Mouse (Mus musculus): ENCODE measurements at regions not wholly inside any gene's neighbourhood (a gene's known extent, or its start where the extent isn't known, plus 50 kb on each side); places are given as distances from the start of the nearest gene placed in this dataset.
A peak's percentile ranks its signal among the peaks of the same experiment; 100 is the strongest.

- Histone ChIP-seq H3K4me3 (no peak overlapping the region), H3K27ac (no peak overlapping the region)
- no peak for DNase-seq
- intact Hi-C loops (cut with DNase I), result no loop called here
- no peak for TF ChIP-seq CTCF (IDR thresholded peaks at IDR 0.05)
Measured at GRCm38 (mm10) chr4:58681926-58682325, 105.6 kb downstream of the Olfr267 start.

DNA sequence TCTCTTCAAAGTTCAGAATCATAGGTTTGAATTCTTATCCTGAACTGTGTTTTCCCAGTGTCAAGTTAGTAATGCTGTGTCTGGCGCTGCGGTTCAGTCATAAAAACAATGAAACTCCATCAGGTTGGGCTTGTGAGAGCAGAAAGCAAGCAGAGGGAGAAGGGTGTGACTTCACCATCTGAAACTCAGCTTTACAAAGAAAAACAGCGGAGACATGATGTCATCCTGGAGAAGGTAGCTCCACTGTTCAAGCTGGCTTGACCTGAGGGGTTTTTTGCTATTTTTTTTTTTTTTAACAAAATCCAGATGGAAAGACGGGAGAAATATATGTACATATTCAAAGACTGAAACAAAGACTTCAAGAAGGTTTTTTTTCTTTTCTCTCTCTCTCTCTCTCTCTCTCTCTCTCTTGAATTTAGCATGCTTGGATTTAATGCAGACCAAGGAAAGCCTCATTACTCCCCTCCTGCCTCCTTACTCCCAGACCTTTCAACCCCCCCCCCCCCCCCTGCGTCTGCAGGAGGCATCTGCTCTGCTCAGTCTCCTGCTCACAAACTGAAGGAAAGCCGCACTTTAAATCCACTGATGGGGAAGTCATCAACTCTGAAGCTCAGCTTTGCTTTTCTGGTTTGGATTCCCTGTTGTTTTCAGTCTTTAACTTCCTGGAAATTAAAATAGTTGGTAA is 109.7 kb downstream of the Olfr267 start:
- intact Hi-C loops (cut with DNase I), result loop anchor here (10.0 kb wide), 1 partner anchor 263 kb away; no protein-coding TSS in a partner anchor
- peak overlapping the region; percentile 68 for H3K27ac ChIP-seq
- DNase-seq, result peak; percentile 27
- TF ChIP-seq CTCF (IDR thresholded peaks at IDR 0.05), result no peak
- no peak overlapping the region for H3K4me3 ChIP-seq

- peak; percentile 32 for DNase-seq
- intact Hi-C loops (cut with DNase I), result loop anchor here (10.0 kb wide), 1 partner anchor 257 kb away; no protein-coding TSS in a partner anchor
- Histone ChIP-seq H3K27ac (peak overlapping the region; percentile 57), H3K4me3 (peak overlapping the region; percentile 22)
- no peak for TF ChIP-seq CTCF (IDR thresholded peaks at IDR 0.05)
Measured at GRCm38 (mm10) chr4:58671406-58672035, 116.0 kb downstream of the Olfr267 start.

GRCm38 (mm10) chr4:58670906-58671250 is 116.6 kb downstream of the Olfr267 start:
- intact Hi-C loops (cut with DNase I), result loop anchor here (10.0 kb wide), 1 partner anchor 256 kb away; no protein-coding TSS in a partner anchor
- no peak for DNase-seq
- H3K4me3 ChIP-seq, result peak overlapping the region; percentile 23; the same call in 1 of the 2 replicates
- no peak for TF ChIP-seq CTCF (IDR thresholded peaks at IDR 0.05)
- H3K27ac ChIP-seq, result peak overlapping the region; percentile 74

- intact Hi-C loops (cut with DNase I), result loop anchor here (10.0 kb wide), 1 partner anchor 256 kb away; no protein-coding TSS in a partner anchor
- Histone ChIP-seq H3K4me3 (peak overlapping the region; percentile 23; the same call in 1 of the 2 replicates), H3K27ac (peak overlapping the region; percentile 74)
- DNase-seq, result peak; percentile 26
- TF ChIP-seq CTCF (IDR thresholded peaks at IDR 0.05), result no peak
Measured at GRCm38 (mm10) chr4:58670107-58670905, 116.6 kb upstream of the Lpar1 start.

DNA sequence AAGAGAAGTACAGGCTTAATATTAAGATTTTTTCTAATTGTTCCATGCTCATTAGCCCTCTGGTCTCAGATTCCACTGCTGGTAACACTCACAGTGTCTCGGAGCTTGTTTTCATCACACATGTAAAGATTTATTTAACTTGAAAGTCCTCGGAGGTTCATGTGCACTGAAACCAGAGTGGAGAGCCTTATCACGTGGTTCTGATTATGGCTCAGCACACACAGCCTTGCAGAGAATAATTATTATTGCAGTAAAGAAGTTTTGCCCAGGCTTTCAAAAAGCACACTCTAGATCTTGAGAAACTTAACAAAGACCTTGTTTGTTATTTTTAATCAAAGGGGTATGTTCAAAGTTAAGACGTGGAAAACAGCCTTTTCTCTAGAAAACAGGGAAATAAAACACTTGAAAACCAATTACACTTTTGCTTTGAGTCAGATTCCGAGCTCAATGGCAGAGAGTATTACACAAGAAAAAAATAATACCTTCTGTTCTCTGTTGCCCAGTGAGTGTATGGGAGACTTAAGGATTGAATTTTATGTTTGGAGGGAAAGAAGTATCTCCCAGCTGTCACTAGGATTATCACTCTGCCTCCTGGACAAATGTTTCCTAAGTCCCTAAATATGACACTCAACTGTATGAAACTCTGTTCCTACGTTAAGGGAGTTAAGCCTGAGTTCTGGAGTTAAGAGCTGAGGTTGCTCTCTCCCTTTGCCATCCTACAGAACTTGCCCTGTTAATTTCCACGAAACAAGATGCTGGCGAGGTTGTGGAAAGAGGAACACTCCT is 114.9 kb upstream of the Lpar1 start:
- peak overlapping the region; percentile 38; the same call in 1 of the 2 replicates for H3K4me3 ChIP-seq
- no peak for TF ChIP-seq CTCF (IDR thresholded peaks at IDR 0.05)
- H3K27ac ChIP-seq, result peak overlapping the region; percentile 60; the same call in 1 of the 2 replicates
- no peak for DNase-seq
- intact Hi-C loops (cut with DNase I), result no loop called here

DNA sequence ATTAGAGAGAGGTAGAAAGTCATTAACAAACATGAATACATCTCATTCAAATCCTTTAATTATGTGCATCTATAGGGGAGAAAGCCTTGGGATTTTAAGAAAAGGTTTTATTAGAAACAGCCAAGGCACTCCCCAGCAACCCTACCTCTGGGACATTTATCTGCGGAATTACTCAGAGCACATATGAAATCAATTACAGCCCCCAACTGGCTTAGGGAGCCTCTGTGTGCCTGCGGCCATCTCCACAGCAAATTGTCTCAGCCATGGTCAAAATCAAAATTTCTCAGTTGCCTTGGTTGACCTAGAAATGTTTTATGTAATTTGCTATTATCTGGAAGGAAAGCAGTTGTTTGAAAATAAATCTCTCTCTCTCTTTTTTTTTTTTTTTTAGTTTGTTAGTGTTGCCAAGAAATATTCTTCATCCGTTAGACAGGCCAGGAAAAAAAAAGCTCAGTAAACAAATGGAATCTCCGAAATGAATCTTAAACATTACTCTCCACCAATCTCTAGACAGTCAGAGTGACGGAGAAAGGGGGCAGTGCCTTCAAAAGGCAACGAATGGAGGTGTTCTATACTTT is 110.0 kb upstream of the Lpar1 start:
- peak; percentile 37 for DNase-seq

DNA sequence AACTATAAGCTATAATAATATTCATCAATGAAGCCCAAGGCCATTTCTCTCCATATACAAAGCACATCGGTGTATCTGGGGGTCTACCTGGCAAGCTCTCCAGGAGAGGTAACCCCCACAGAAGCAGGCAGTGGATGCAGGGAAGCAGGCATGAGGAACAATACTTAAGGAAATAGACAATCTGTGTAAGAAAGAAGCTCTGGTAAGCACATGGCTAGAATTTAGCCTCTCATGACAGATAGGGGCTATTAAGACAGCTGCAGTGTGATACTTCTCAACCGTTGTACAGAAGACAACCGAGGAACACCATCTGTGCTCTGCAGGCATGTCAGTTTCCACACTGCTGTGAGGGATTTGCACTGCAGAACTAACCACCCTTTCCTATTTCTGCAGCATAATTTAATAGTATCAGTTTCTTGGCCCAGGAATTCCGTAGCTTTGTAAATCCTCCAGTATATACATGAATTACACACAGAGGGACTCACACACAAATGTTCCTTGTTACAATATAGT is 108.1 kb upstream of the Lpar1 start:
- intact Hi-C loops (cut with DNase I), result no loop called here
- DNase-seq, result no peak
- no peak overlapping the region for H3K4me3 ChIP-seq
- TF ChIP-seq CTCF (IDR thresholded peaks at IDR 0.05), result no peak
- 0 out of 2 replicates have a peak overlapping the region, but pooled peaks have one; percentile 6 for H3K27ac ChIP-seq

More for the DNA sequence above, 110.0 kb upstream of the Lpar1 start:
- TF ChIP-seq CTCF (IDR thresholded peaks at IDR 0.05), result no peak
- intact Hi-C loops (cut with DNase I), result no loop called here
- Histone ChIP-seq H3K27ac (peak overlapping the region; percentile 73), H3K4me3 (no peak overlapping the region)

- intact Hi-C loops (cut with DNase I), result no loop called here
- Histone ChIP-seq H3K4me3 (no peak overlapping the region), H3K27ac (0 out of 2 replicates have a peak overlapping the region, but pooled peaks have one; percentile 3)
- TF ChIP-seq CTCF (IDR thresholded peaks at IDR 0.05), result no peak
- DNase-seq, result no peak
Measured at GRCm38 (mm10) chr4:58660511-58660910, 106.8 kb upstream of the Lpar1 start.

- Histone ChIP-seq H3K27ac (0 out of 2 replicates have a peak overlapping the region, but pooled peaks have one; percentile 2), H3K4me3 (no peak overlapping the region)
- DNase-seq, result no peak
- intact Hi-C loops (cut with DNase I), result no loop called here
- TF ChIP-seq CTCF (IDR thresholded peaks at IDR 0.05), result no peak
Measured at GRCm38 (mm10) chr4:58658206-58658605, 104.5 kb upstream of the Lpar1 start.

GRCm38 (mm10) chr4:58647761-58648295 is 94.1 kb upstream of the Lpar1 start:
- no peak for TF ChIP-seq CTCF (IDR thresholded peaks at IDR 0.05)
- DNase-seq, result no peak
- H3K27ac ChIP-seq, result no peak overlapping the region
- no peak overlapping the region for H3K4me3 ChIP-seq
- intact Hi-C loops (cut with DNase I), result no loop called here

All from gastrocnemius, adult 2 months (tissue).